Mouse (Mus musculus) 416B (cell line): ENCODE data around the gene Amn.

Experiments
- DNase-seq: peaks from one replicate; pipeline ENCODE4 v3.0.0; 2011; ENCODE audit warnings: low read depth

The Amn gene

DNA sequence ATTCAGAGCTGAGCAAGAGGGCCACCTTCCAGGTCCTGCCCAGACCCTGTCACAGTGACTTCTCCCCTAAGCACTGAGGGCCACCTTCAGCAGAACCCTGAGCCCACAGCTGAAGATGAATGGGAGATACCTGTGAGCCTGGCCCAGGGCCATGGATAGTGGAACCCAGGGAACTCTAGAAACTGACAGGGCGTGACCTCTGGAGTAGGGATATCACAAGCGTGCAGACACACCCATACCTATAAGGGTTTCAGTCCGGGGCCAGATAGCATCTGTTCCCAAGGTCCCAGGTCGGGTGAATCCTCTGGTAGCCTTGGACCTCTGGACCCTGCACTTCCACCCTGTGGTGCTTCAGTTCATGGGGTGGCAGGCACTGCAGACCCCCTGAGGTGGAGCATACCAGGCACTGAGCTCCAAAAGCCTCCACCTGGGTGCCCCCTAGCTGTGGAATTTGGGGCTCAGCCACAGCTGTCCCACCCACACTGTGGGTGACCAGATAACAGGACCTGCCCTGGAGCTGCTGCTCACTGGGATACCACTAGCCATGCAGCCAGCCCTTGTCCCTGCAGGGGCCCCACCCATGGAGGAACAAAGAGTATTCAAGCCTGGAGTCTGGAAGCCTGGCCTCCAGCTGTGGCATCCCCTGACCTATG, 3.1 kb upstream of the Amn start:
- no peak for DNase-seq

DNA sequence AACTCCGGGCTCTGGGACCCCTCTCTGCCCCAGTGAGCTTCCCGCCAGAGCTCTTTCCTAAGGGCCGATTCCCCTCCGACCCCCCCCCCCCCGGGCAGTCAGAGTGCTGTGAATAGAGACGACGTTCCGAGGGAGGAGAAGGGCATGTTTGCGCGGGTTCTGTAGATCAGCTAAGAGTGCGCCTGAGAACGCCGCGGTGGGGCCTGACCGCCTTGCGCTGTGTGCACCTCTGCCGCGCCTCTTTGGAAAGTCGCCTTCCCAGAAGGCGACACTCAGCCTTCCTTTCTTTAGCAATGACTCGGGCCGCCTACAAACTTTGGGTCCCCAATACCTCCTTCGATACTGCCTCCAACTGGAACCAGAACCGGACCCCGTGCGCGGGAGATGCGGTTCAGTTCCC, 511 bp downstream of the Amn start:
- DNase-seq: no peak

- DNase-seq: no peak
These were observed 1.1 kb downstream of the Amn start for GRCm38 (mm10) chr12:111271966-111272365.

GRCm38 (mm10) chr12:111272420-111272819, 1.5 kb downstream of the Amn start:
- peak; percentile 83 for DNase-seq

- no peak for DNase-seq
These were observed 3.1 kb downstream of the Amn start for GRCm38 (mm10) chr12:111274006-111274405.

GRCm38 (mm10) chr12:111274447-111275149, 3.7 kb downstream of the Amn start:
- no peak for DNase-seq

GRCm38 (mm10) chr12:111275150-111275841, 4.4 kb downstream of the Amn start:
- DNase-seq: no peak

- no peak for DNase-seq
These were observed 5.5 kb downstream of the Amn start for GRCm38 (mm10) chr12:111276371-111276770.

DNA sequence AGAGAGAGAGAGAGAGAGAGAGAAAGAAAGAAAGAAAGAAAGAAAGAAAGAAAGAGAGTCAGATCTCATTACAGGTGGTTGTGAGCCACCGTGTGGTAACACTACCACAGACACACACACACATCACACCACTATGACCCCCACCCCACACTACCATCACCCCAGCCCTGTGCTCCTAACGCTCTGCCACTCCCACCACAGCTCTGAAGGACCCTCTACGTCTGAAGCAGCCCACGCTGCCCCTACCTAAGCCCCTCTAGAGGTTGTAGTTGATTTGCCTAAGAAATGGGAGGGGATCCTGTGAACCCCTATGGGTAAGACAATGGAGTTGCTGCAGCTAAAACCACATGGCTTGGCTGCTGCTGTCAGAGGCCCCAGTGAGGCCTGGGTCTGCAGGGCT, 12.7 kb downstream of the Amn start:
- no peak for DNase-seq

GRCm38 (mm10) chr12:111284532-111284931, 13.6 kb downstream of the Amn start:
- no peak for DNase-seq

GRCm38 (mm10) chr12:111293025-111293424, 22.1 kb downstream of the Amn start:
- DNase-seq: no peak

- no peak for DNase-seq
These were observed 30.6 kb downstream of the Amn start for GRCm38 (mm10) chr12:111301322-111302017.

- no peak for DNase-seq
These were observed 31.1 kb downstream of the Amn start for GRCm38 (mm10) chr12:111302018-111302345.

- DNase-seq: no peak
These were observed 32.9 kb downstream of the Amn start for GRCm38 (mm10) chr12:111303702-111304337.

- no peak for DNase-seq
These were observed 35.9 kb downstream of the Amn start for GRCm38 (mm10) chr12:111306821-111307220.

DNA sequence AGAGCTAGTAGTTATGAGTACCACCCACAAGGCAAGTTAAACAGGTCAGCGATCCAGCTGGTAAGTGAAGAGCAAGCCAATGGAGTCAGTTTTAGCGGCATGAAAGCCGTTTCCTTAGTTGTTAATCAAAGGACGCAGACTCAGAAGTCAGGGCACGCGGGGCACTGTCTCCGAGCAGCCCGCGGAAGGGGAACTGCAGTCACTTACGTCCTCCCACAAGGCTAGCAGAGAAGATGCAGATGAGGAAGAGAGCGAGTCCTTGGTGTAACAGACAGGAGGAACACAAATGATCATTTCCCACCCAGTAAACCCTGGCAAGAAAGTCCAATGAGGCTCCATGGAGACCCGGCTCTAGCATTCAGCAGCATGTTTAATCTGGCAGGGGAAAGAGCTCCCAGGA, 38.4 kb downstream of the Amn start:
- no peak for DNase-seq

DNA sequence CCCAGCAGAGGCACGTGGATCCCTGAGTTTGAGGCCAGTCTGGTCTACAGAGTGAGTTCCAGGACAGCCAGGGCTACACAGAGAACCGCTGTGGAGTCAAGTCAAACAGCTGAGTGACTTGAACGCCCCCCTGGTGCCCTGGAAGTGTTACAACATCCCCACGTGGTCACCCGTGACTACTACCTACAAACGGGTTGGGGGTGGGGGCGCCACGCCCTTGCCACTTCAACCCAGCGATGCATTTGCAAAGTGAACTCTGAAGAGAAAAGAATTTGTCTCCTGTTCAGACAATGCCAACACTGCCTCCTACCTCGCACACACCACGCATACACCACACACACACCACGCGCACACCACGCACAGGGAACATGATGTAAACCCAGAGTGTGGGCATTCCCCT, 39.0 kb downstream of the Amn start:
- no peak for DNase-seq

DNA sequence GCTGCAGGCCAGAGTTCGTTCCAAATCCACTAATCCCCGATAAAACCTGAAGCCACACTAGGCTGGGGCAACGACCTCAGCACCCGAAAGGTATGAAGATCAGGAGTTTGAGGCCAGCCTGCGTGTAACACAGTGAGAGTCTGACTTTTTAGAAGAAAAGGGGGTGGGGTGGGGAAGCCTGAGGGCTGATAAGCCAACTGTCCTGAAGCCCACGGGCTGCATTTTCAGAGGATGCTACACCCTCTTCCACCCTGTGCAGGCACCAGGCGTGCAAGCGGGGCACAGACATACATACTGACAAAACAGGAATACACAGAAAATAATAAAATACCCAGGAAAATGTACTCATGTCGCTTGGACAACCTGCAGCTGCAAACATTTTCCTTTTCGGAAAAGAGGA, 40.9 kb downstream of the Amn start:
- DNase-seq: no peak

- DNase-seq: no peak
These were observed 43.4 kb downstream of the Amn start for GRCm38 (mm10) chr12:111314273-111314672.

GRCm38 (mm10) chr12:111317694-111318093, 46.8 kb downstream of the Amn start:
- no peak for DNase-seq

- no peak for DNase-seq
These were observed 49.7 kb downstream of the Amn start for GRCm38 (mm10) chr12:111320549-111320948.

DNA sequence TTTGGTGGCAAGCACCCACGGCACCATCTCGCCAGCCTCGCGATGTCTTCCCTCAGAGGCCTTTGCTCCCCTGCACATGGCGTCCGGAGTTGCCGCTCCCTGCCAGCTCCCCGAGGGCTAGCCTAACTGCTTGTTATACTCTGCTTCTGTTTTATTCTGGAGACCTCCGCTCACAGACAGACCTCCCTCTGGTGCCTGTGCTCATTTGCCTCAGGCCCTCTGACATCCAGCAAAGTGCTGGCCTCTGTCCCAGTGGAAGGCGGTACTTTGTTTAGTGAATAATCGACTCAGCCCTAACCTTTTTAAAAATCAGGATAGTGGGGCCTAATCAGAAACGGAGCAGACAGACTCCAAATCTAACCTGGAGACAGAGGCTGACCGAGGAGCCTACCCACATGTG, 50.9 kb downstream of the Amn start:
- DNase-seq: no peak
